ENCODE assay signal across 11 mouse cellular contexts in the genomic region with DNA sequence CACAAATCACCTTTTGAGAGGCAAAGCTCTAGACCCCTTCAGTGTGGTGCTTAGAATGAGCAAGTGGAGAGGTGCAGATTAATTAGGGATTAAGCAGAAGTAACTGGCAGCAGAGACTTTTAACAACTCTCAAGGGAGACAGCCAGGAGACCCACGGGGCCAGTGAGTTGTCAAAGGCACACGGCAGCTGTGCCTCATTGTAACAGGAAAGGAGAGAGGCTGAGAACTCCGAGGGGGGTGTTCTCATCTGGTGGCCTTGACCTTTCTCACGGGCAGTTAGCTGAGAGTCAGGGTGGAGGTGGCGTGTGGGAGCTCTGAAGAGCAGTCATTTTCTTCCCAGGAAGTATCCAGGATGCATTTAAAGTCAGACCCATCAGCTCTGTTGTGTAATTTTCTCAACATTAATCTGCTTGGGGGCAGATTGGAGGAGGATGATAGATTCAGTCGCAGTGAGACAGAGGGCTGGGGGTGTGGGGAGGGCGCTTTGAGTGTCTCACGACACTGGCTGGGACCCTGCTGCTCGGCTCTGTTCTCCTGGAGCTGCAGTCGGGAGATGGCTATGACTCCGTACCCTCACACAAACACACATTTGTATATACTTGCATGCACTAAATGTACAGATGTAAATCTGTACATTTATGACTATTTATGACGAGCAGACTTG. TPM values are rescaled to one million over a fixed set of nuclear protein-coding genes. Genes with fewer than 3 reads are reported as not detected.
DNase-seq lines count a peak whose midpoint lies in the region; ATAC-seq lines count a peak whose summit lies in the region.
"Had no signal": no experiment of that assay in that cellular context is flagged by ENCODE, and none has a peak within 500 bp of the region (broad histone marks: within the 10 kb centered on the region; RNA-seq: fewer than 3 reads in every experiment).

No protein-coding gene starts in this region.

- no peak for ATAC-seq in embryonic facial prominence, embryonic 11.5 days (replicated peaks; ENCODE audit: insufficient number of reproducible peaks, low FRiP score, low TSS enrichment, low read depth)
- 0 out of 2 replicates have a peak, but pooled peaks have one; percentile 24 for ATAC-seq in neural tube, embryonic 13.5 days (ENCODE audit: low read depth)
- ATAC-seq in erythroid progenitor cell, adult 5-6 weeks (replicated peaks; ENCODE audit: low FRiP score, poor library complexity, severe bottlenecking) = no peak

- WGBS in embryonic facial prominence, embryonic 11.5 days = 31% methylated on average over 12 of the region's 12 CpGs
- WGBS in neural tube, embryonic 13.5 days = 20% methylated on average over 12 of the region's 12 CpGs

- H3K27ac ChIP-seq in embryonic facial prominence, embryonic 11.5 days (replicated peaks; ENCODE audit: low read depth, low read length) = no peak overlapping the region
- peak overlapping the region; percentile 10 for H3K27ac ChIP-seq in neural tube, embryonic 13.5 days (replicated peaks)
- H3K27ac ChIP-seq: embryonic facial prominence, embryonic 13.5 days had no signal

- H3K4me2 ChIP-seq in embryonic facial prominence, embryonic 11.5 days (ENCODE audit: low read depth, low read length) = no peak overlapping the region
- no peak overlapping the region for H3K4me2 ChIP-seq in neural tube, embryonic 13.5 days
- H3K4me2 ChIP-seq: embryonic facial prominence, embryonic 13.5 days had no signal

- DNase-seq in adrenal gland, adult (ENCODE audit: inconsistent age in 2 of 2, low spot score in 1 of 2) = peak; percentile 74 to 81
- DNase-seq in adrenal gland, postnatal 4 days (ENCODE audit: low spot score in 2 of 2) = no peak
- DNase-seq in kidney, postnatal 4 days = peak; percentile 34 to 42
- no peak for DNase-seq in kidney, adult 9 months
- DNase-seq in embryonic facial prominence, embryonic 11.5 days (ENCODE audit: low spot score) = peak; percentile 32
- no peak for DNase-seq in left cerebral cortex, postnatal 14 days (ENCODE audit: low spot score in 2 of 2)
- DNase-seq: gastrocnemius, postnatal 14 days had no signal

- intact Hi-C loops in left cerebral cortex, postnatal 14 days (cut with DNase I) = no loop called here

- H3K27me3 ChIP-seq in embryonic facial prominence, embryonic 11.5 days (ENCODE audit: control insufficient read depth, insufficient read depth, low read length) = no peaks in the 10 kb centered on the region
- no peaks in the 10 kb centered on the region for H3K27me3 ChIP-seq in neural tube, embryonic 13.5 days
- H3K27me3 ChIP-seq: embryonic facial prominence, embryonic 13.5 days had no signal

- H3K4me1 ChIP-seq in embryonic facial prominence, embryonic 11.5 days (ENCODE audit: control insufficient read depth, insufficient read depth, low read length) = peaks cover 3% of the 10 kb centered on the region; the same call in 1 of the 2 replicates
- H3K4me1 ChIP-seq in neural tube, embryonic 13.5 days (replicated peaks) = peaks cover 73% of the 10 kb centered on the region

- H3K9ac ChIP-seq in embryonic facial prominence, embryonic 11.5 days (replicated peaks; ENCODE audit: low read length) = no peak overlapping the region
- H3K9ac ChIP-seq in neural tube, embryonic 13.5 days = 0 out of 2 replicates have a peak overlapping the region, but pooled peaks have one; percentile 18
- H3K9ac ChIP-seq: embryonic facial prominence, embryonic 13.5 days had no signal

- H3K9me3 ChIP-seq in embryonic facial prominence, embryonic 11.5 days (replicated peaks; ENCODE audit: control insufficient read depth, low read length) = no peaks in the 10 kb centered on the region
- H3K9me3 ChIP-seq in neural tube, embryonic 13.5 days = no peaks in the 10 kb centered on the region
- H3K9me3 ChIP-seq: embryonic facial prominence, embryonic 13.5 days; megakaryocyte, embryonic 14.5 days had no signal

- H3K4me3 ChIP-seq in embryonic facial prominence, embryonic 11.5 days (ENCODE audit: low read depth, low read length) = no peak overlapping the region
- no peak overlapping the region for H3K4me3 ChIP-seq in neural tube, embryonic 13.5 days
- H3K4me3 ChIP-seq: embryonic facial prominence, embryonic 13.5 days; megakaryocyte, embryonic 14.5 days had no signal

- H3K36me3 ChIP-seq in embryonic facial prominence, embryonic 11.5 days (replicated peaks; ENCODE audit: control insufficient read depth, insufficient read depth, low read depth, low read length) = no peaks in the 10 kb centered on the region
- no peaks in the 10 kb centered on the region for H3K36me3 ChIP-seq in neural tube, embryonic 13.5 days
- H3K36me3 ChIP-seq: embryonic facial prominence, embryonic 13.5 days had no signal

RNA-seq across cellular contexts. Expression of a gene that starts 5.9 kb away (rescaled TPM):
- total RNA-seq in adrenal gland, postnatal 4 days (2021) = 10 to 100 TPM; 24.2 to 28.6 TPM
- 12.4 and 14.2 TPM in 2 replicates for polyA plus RNA-seq in embryonic facial prominence, embryonic 11.5 days (2014; fragmentation: Nextera tagmentation; extraction: Ambion mirVana)
- 28.8 and 33.6 TPM in 2 replicates for polyA plus RNA-seq in neural tube, embryonic 13.5 days (2015; fragmentation: Nextera tagmentation; extraction: Ambion mirVana)
- total RNA-seq in erythroid progenitor cell, adult 5-6 weeks (2015; ENCODE audit: low replicate concordance) = 2.5 and 4.6 TPM in 2 replicates
- 2.8 and 4.2 TPM in 2 replicates for total RNA-seq in erythroid progenitor cell, adult 5-6 weeks (2017; ENCODE audit: low replicate concordance)
- total RNA-seq in left cerebral cortex, postnatal 14 days (2021) = 10 to 100 TPM; 29.3 to 29.4 TPM

Comparison
In these comparisons a context has a peak if more than half of its experiments do, and no peak if none do; other contexts are left out.
1. DNase-seq: peak in adrenal gland, adult (2 of 2), kidney, postnatal 4 days (2 of 2) and embryonic facial prominence, embryonic 11.5 days (single experiment); none in adrenal gland, postnatal 4 days (0 of 2), kidney, adult 9 months (single experiment) and left cerebral cortex, postnatal 14 days (0 of 2).
2. RNA of a gene that starts 5.9 kb away (total RNA-seq): 29.3 to 29.4 TPM in left cerebral cortex, postnatal 14 days and 24.2 to 28.6 TPM in adrenal gland, postnatal 4 days; 2.5 to 4.6 TPM in erythroid progenitor cell, adult 5-6 weeks; every median in the first group is over 4 times any median in the second.